Mouse (Mus musculus): ENCODE measurements around the gene Adcy3.

Gene Adcy3

GRCm38 (mm10) chr12:4245742-4246141 is 112.8 kb downstream of the Adcy3 start:
- no peak for DNase-seq

- DNase-seq: no peak
Measured at GRCm38 (mm10) chr12:4249786-4250185, 116.9 kb downstream of the Adcy3 start.

- no peak for DNase-seq
Measured at GRCm38 (mm10) chr12:4252742-4253655, 120.1 kb downstream of the Adcy3 start.

All from thymus, postnatal 36 days (tissue).